Mouse (Mus musculus) liver, adult 2 months (tissue): Measurements from ENCODE around the gene Ccdc81. TPM values are rescaled to one million over a fixed set of nuclear protein-coding genes. Genes with fewer than 3 reads are reported as not detected.

Experiments used
- DNase-seq: peaks from one replicate; pipeline ENCODE4 v3.0.0-alpha.2; 2011; ENCODE audit warnings: low read depth, low spot score; ENCODE audit errors: extremely low read depth
- H3K27ac ChIP-seq: fragments of 200-500 bp; replicated peaks from 2 replicates; pipeline ENCODE4 v1.5.1; 2012; ENCODE audit warnings: low read depth, mild to moderate bottlenecking, control low read depth, inconsistent platforms, low read length; ENCODE audit not compliant: insufficient read depth
- H3K27me3 ChIP-seq: fragments of 200-500 bp; 2 replicates; pipeline ENCODE4 v1.6.1; 2012; ENCODE audit warnings: mild to moderate bottlenecking, moderate library complexity, low read length, inconsistent platforms; ENCODE audit not compliant: control insufficient read depth, insufficient read depth
- H3K36me3 ChIP-seq: fragments of 200-500 bp; 2 replicates; pipeline ENCODE4 v1.6.1; 2012; ENCODE audit warnings: low read length, inconsistent platforms; ENCODE audit not compliant: control insufficient read depth, insufficient read depth
- H3K4me1 ChIP-seq: fragments of 200-500 bp; 2 replicates; pipeline ENCODE4 v1.6.1; 2011; ENCODE audit warnings: low read length; ENCODE audit not compliant: control insufficient read depth, insufficient read depth
- H3K4me3 ChIP-seq: fragments of 200-500 bp; 2 replicates; pipeline ENCODE4 v1.5.1; 2011; ENCODE audit warnings: low read depth, mild to moderate bottlenecking, control low read depth, low read length, moderate library complexity; ENCODE audit not compliant: insufficient read depth
- H3K79me2 ChIP-seq: fragments of 200-500 bp; 2 replicates; pipeline ENCODE4 v1.6.1; 2012; ENCODE audit warnings: inconsistent platforms, mild to moderate bottlenecking, low read length, moderate library complexity; ENCODE audit not compliant: control insufficient read depth, insufficient read depth
- H3K9ac ChIP-seq: fragments of 200-500 bp; 2 replicates; pipeline ENCODE4 v1.6.1; 2012; ENCODE audit warnings: low read depth, mild to moderate bottlenecking, control low read depth, inconsistent platforms, low read length
- CTCF ChIP-seq: fragments of 200-500 bp; IDR thresholded peaks from 2 replicates; pipeline ENCODE4 v1.5.1; 2011; ENCODE audit warnings: low read depth, low read length, control low read depth
- POLR2A ChIP-seq: fragments of 200-500 bp; IDR thresholded peaks from 2 replicates; pipeline ENCODE4 v1.6.1; 2011; ENCODE audit warnings: low read length, control low read depth; ENCODE audit not compliant: insufficient read depth; ENCODE audit errors: extremely low read depth
- WGBS: fragments of 180-500 bp; shearing (Covaris S2); methylation state at CpG from one replicate; pipeline ENCODE4 v1.1.7; 2018; 5-methylcytosine and 5-hydroxymethylcytosine counted together
- polyA plus RNA-seq: library from polyadenylated mRNA; depleted of rRNA; stranded (reverse); fragments of >200 nt; gene quantifications from 2 replicates; pipeline ENCODE4 v1.2.3, GENCODE M21; 2012
- total RNA-seq: library from RNA; depleted of rRNA; stranded (reverse); fragments of >200 nt; gene quantifications from 2 replicates; pipeline ENCODE4 v1.2.3, GENCODE M21; 2014

Gene Ccdc81
- total and polyA plus RNA-seq, 2 experiments, result not detected

GRCm38 (mm10) chr7:89842404-89842715 lies 61.1 kb downstream of the Ccdc81 start:
- Histone ChIP-seq H3K4me1 (no peaks in the 10 kb centered on the region), H3K27ac (no peak overlapping the region), H3K79me2 (no peaks in the 10 kb centered on the region), H3K27me3 (no peaks in the 10 kb centered on the region), H3K9ac (no peak overlapping the region), H3K4me3 (no peak overlapping the region), H3K36me3 (no peaks in the 10 kb centered on the region)
- 85% methylated on average over 5 of the region's 5 CpGs for WGBS
- TF ChIP-seq CTCF, result no peak
- no peak for TF ChIP-seq POLR2A
- DNase-seq, result no peak

DNA sequence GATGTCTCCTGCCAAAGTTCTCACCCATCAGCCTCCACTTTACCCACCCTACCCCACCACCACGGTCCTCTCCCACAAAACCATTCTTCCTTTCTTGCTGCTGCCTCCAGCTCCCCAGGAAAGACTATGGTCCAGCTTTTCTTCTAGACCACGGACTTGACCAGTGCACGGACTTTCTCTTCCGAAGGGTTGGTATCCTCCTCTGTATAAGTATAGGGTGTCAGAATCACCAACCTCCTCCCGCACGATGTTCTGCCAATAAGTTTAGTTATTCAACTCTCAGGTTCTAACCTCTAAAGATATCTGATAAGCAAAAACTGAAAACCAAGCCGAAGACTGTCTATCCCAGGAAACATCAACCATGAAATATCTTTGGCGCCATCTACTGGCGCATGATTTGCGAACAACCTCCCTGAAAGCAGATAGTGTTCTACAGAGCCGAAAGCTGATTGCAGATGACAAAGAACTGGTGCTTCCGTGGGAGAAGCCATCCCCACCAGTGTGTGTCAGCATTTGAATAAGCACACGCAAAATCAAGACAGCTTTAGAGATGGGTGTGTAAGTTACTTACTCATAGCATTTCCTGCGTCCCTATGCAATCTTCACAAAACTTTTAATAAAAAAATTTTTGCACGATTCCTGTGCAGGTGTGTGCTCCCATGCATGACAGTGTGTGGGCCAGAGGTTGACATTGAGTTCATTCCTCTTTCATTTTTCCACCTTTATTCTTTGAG lies 61.6 kb downstream of the Ccdc81 start:
- Histone ChIP-seq H3K36me3 (no peaks in the 10 kb centered on the region), H3K4me3 (no peak overlapping the region), H3K9ac (no peak overlapping the region), H3K79me2 (no peaks in the 10 kb centered on the region), H3K27me3 (no peaks in the 10 kb centered on the region), H3K4me1 (no peaks in the 10 kb centered on the region), H3K27ac (no peak overlapping the region)
- 31% methylated on average over 15 of the region's 15 CpGs for WGBS
- DNase-seq, result peak; percentile 50
- no peak for TF ChIP-seq POLR2A
- TF ChIP-seq CTCF, result peak; percentile 43

DNA sequence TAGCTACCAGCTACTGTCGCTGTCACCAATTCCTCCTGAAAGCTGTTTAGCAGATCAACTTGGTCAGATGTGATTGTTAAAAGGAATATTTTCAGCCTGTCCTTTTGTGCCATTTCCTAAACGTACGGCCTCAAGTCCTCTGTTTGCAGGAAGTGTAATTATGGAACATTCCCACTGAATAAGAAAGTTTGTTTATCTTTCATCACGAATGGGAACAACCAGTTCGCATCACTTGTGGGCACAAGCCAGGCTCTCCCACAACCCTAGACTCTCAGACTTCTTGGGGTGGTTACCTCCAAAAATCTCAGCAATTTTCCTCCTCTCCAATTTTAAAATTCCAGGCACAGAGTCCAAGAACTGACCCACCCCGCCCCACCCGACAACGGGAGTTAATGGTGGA lies 63.7 kb downstream of the Ccdc81 start:
- no peak overlapping the region for H3K9ac ChIP-seq
- no peak overlapping the region; the same call in 1 of the 2 replicates for H3K27ac ChIP-seq
- TF ChIP-seq POLR2A (no peak), CTCF (no peak)
- H3K4me3 ChIP-seq, result no peak overlapping the region
- H3K4me1 ChIP-seq, result no peaks in the 10 kb centered on the region
- H3K36me3 ChIP-seq, result no peaks in the 10 kb centered on the region
- 75% methylated on average over 8 of the region's 8 CpGs for WGBS
- no peaks in the 10 kb centered on the region for H3K27me3 ChIP-seq
- no peak for DNase-seq
- H3K79me2 ChIP-seq, result no peaks in the 10 kb centered on the region

- Histone ChIP-seq H3K4me1 (no peaks in the 10 kb centered on the region), H3K27ac (no peak overlapping the region), H3K36me3 (no peaks in the 10 kb centered on the region), H3K79me2 (no peaks in the 10 kb centered on the region), H3K27me3 (no peaks in the 10 kb centered on the region), H3K9ac (no peak overlapping the region), H3K4me3 (no peak overlapping the region)
- no peak for TF ChIP-seq POLR2A
- no peak for TF ChIP-seq CTCF
- WGBS, result 34% methylated on average over 4 of the region's 4 CpGs
- DNase-seq, result no peak
Measured at GRCm38 (mm10) chr7:89837841-89838240, 65.6 kb downstream of the Ccdc81 start.

DNA sequence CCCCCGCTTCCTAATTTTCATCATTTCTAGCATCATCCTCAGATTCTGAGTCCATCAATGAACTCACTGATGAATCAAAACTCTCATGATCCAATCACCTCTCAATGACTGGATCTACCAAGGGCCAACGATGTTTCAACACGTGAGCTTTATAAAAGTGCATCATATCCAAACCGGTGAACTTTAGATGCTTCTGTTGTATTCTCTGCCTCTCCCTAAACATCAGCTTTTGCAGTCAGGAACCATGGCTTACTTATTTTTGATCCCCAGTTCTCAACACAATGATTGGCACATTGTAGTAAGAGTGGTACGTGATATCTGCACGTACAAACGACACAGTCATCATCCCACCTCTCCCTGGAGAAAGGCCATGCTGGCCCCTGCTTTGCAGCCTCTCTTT lies 66.8 kb downstream of the Ccdc81 start:
- no peak for TF ChIP-seq CTCF
- no peak for TF ChIP-seq POLR2A
- no peak for DNase-seq
- H3K9ac ChIP-seq, result no peak overlapping the region
- H3K36me3 ChIP-seq, result no peaks in the 10 kb centered on the region
- no peaks in the 10 kb centered on the region for H3K4me1 ChIP-seq
- H3K27ac ChIP-seq, result no peak overlapping the region
- no peak overlapping the region for H3K4me3 ChIP-seq
- no peaks in the 10 kb centered on the region for H3K27me3 ChIP-seq
- 91% methylated on average over 7 of the region's 7 CpGs for WGBS
- no peaks in the 10 kb centered on the region for H3K79me2 ChIP-seq

GRCm38 (mm10) chr7:89835566-89835965 lies 67.9 kb downstream of the Ccdc81 start:
- TF ChIP-seq CTCF, result no peak
- TF ChIP-seq POLR2A, result no peak
- WGBS, result 77% methylated on average over 8 of the region's 8 CpGs
- H3K4me3 ChIP-seq, result no peak overlapping the region
- no peak overlapping the region for H3K9ac ChIP-seq
- no peaks in the 10 kb centered on the region for H3K36me3 ChIP-seq
- H3K27me3 ChIP-seq, result no peaks in the 10 kb centered on the region
- no peaks in the 10 kb centered on the region for H3K4me1 ChIP-seq
- no peaks in the 10 kb centered on the region for H3K79me2 ChIP-seq
- H3K27ac ChIP-seq, result no peak overlapping the region
- DNase-seq, result no peak
